Comparison of ENCODE assay signal across 22 mouse cellular contexts in the genomic region with DNA sequence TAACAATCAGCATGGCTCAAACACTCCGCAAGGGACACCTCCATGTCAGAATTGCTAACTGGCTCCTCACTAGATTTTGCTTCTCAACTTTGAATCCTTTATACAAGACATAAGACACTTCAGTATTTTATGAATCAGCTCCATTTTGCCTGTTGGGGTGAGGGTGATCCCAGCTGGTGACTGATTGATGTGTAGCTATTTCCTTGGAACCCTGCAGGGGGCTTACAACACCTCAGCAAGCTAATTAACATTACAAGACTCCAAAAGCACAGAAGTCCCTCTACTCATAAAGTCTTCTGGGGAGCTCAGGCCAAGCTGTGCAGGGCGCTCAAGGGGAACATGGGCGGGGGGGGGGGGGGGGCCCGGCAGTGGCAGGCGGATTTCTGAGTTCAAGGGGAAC.
DNase-seq lines count a peak whose midpoint lies in the region; ATAC-seq and TF ChIP-seq lines count a peak whose summit lies in the region.
"Had no signal": no experiment of that assay in that cellular context is flagged by ENCODE, and none has a peak within 500 bp of the region (broad histone marks: within the 10 kb centered on the region; RNA-seq: fewer than 3 reads in every experiment).

No protein-coding gene starts in this region.

- no peaks in the 10 kb centered on the region for H3K4me1 ChIP-seq in forebrain, embryonic 13.5 days
- no peaks in the 10 kb centered on the region for H3K4me1 ChIP-seq in forebrain, embryonic 12.5 days
- H3K4me1 ChIP-seq in midbrain, embryonic 11.5 days (ENCODE audit: control insufficient read depth, insufficient read depth, low read length) = no peaks in the 10 kb centered on the region
- no peaks in the 10 kb centered on the region for H3K4me1 ChIP-seq in midbrain, embryonic 13.5 days (replicated peaks)
- peaks cover 0 to 2% of the 10 kb centered on the region in 2 experiments; a peak in 1 of 4 replicates for H3K4me1 ChIP-seq in ES-E14 (ENCODE audit: control insufficient read depth in 2 of 2, insufficient read depth in 2 of 2, low read length in 2 of 2, poor library complexity in 1 of 2)
- H3K4me1 ChIP-seq: heart, embryonic 10.5 days; hindbrain, embryonic 15.5 days; liver, embryonic 12.5 days; megakaryocyte, embryonic 14.5 days had no signal

- no peak overlapping the region for H3K9ac ChIP-seq in forebrain, embryonic 13.5 days
- H3K9ac ChIP-seq in forebrain, embryonic 12.5 days = no peak overlapping the region
- no peak overlapping the region for H3K9ac ChIP-seq in midbrain, embryonic 11.5 days (ENCODE audit: low read length)
- H3K9ac ChIP-seq in midbrain, embryonic 13.5 days (replicated peaks) = no peak overlapping the region
- no peak overlapping the region for H3K9ac ChIP-seq in ES-E14 (ENCODE audit: insufficient read depth, low read depth, low read length, poor library complexity, severe bottlenecking)
- H3K9ac ChIP-seq: embryonic facial prominence, embryonic 12.5 days; hindbrain, embryonic 15.5 days; limb, embryonic 13.5 days; liver, embryonic 12.5 days had no signal

- 0 out of 2 replicates have a peak, but pooled peaks have one; percentile 13 for ATAC-seq in forebrain, embryonic 13.5 days
- no peak; the same call in 1 of the 2 replicates for ATAC-seq in forebrain, embryonic 12.5 days (ENCODE audit: low FRiP score)
- no peak for ATAC-seq in midbrain, embryonic 11.5 days (ENCODE audit: low FRiP score)
- ATAC-seq in midbrain, embryonic 13.5 days = no peak
- ATAC-seq: liver, embryonic 12.5 days had no signal

- 0 out of 2 replicates have a peak, but pooled peaks cover 5% of the 10 kb centered on the region for H3K36me3 ChIP-seq in forebrain, embryonic 13.5 days (ENCODE audit: poor library complexity, severe bottlenecking)
- H3K36me3 ChIP-seq in forebrain, embryonic 12.5 days (replicated peaks) = peaks cover 5% of the 10 kb centered on the region; the same call in 1 of the 2 replicates
- H3K36me3 ChIP-seq in midbrain, embryonic 11.5 days (ENCODE audit: control insufficient read depth, insufficient read depth, low read length) = no peaks in the 10 kb centered on the region
- H3K36me3 ChIP-seq in midbrain, embryonic 13.5 days = peaks cover 10% of the 10 kb centered on the region
- no peaks in the 10 kb centered on the region for H3K36me3 ChIP-seq in ES-E14 (ENCODE audit: control insufficient read depth, insufficient read depth, low read length, poor library complexity, severe bottlenecking)
- H3K36me3 ChIP-seq: embryonic facial prominence, embryonic 12.5 days; heart, embryonic 10.5 days; limb, embryonic 13.5 days; liver, embryonic 12.5 days had no signal

- in situ Hi-C loops in ES-E14 (cut with MboI; ENCODE audit: low sequenced_read_pairs in 2 of 2, unreplicated experiment in 2 of 2) = no loop called here

- no peaks in the 10 kb centered on the region for H3K9me3 ChIP-seq in forebrain, embryonic 13.5 days (replicated peaks)
- H3K9me3 ChIP-seq in forebrain, embryonic 12.5 days = no peaks in the 10 kb centered on the region
- no peaks in the 10 kb centered on the region for H3K9me3 ChIP-seq in midbrain, embryonic 11.5 days (ENCODE audit: control insufficient read depth, low read length)
- no peaks in the 10 kb centered on the region for H3K9me3 ChIP-seq in midbrain, embryonic 13.5 days
- H3K9me3 ChIP-seq in ES-E14 (ENCODE audit: control insufficient read depth, insufficient read depth, low read depth, low read length) = no peaks in the 10 kb centered on the region
- H3K9me3 ChIP-seq: embryonic facial prominence, embryonic 12.5 days; heart, embryonic 10.5 days; hindbrain, embryonic 15.5 days; limb, embryonic 13.5 days; liver, embryonic 12.5 days; megakaryocyte, embryonic 14.5 days had no signal

- no peaks in the 10 kb centered on the region for H3K27me3 ChIP-seq in forebrain, embryonic 13.5 days
- H3K27me3 ChIP-seq in forebrain, embryonic 12.5 days = no peaks in the 10 kb centered on the region
- no peaks in the 10 kb centered on the region for H3K27me3 ChIP-seq in midbrain, embryonic 11.5 days (ENCODE audit: control insufficient read depth, insufficient read depth, low read length)
- H3K27me3 ChIP-seq in midbrain, embryonic 13.5 days = no peaks in the 10 kb centered on the region
- H3K27me3 ChIP-seq: embryonic facial prominence, embryonic 12.5 days; hindbrain, embryonic 15.5 days; limb, embryonic 13.5 days; liver, embryonic 12.5 days; megakaryocyte, embryonic 14.5 days had no signal

- no peak overlapping the region for H3K4me3 ChIP-seq in forebrain, embryonic 13.5 days
- no peak overlapping the region for H3K4me3 ChIP-seq in forebrain, embryonic 12.5 days (replicated peaks)
- H3K4me3 ChIP-seq in midbrain, embryonic 11.5 days (ENCODE audit: low read depth, low read length) = no peak overlapping the region
- no peak overlapping the region for H3K4me3 ChIP-seq in midbrain, embryonic 13.5 days (replicated peaks)
- H3K4me3 ChIP-seq in ES-E14 (ENCODE audit: insufficient read depth in 1 of 2, low read depth in 1 of 2, low read length in 2 of 2, poor library complexity in 1 of 2, severe bottlenecking in 1 of 2) = no peak overlapping the region
- H3K4me3 ChIP-seq: embryonic facial prominence, embryonic 12.5 days; gastrocnemius, adult 2 months; heart, embryonic 10.5 days; hindbrain, embryonic 15.5 days; limb, embryonic 13.5 days; liver, embryonic 12.5 days; megakaryocyte, embryonic 14.5 days had no signal

- DNase-seq in midbrain, embryonic 11.5 days (ENCODE audit: low spot score, missing footprints) = peak; percentile 76
- DNase-seq in ES-E14 (ENCODE audit: low read depth, low spot score) = peak; percentile 55
- DNase-seq in forelimb bud, embryonic 11.5 days (ENCODE audit: low read depth, low spot score) = peak; percentile 23
- DNase-seq in testis, postnatal 14 days (ENCODE audit: low spot score) = no peak
- DNase-seq: adrenal gland, adult 2 months; cerebellum, adult 11-12 months; cerebellum, postnatal 10 days; gastrocnemius, adult 2 months; heart, postnatal 4 days; kidney, adult 8-10 months; kidney, postnatal 14 days; lung, adult 2 months; lung, postnatal 14 days had no signal

- no peak overlapping the region for H3K27ac ChIP-seq in forebrain, embryonic 13.5 days
- H3K27ac ChIP-seq in forebrain, embryonic 12.5 days = no peak overlapping the region
- H3K27ac ChIP-seq in midbrain, embryonic 11.5 days (ENCODE audit: low read depth, low read length) = no peak overlapping the region
- no peak overlapping the region for H3K27ac ChIP-seq in midbrain, embryonic 13.5 days
- H3K27ac ChIP-seq in ES-E14 (ENCODE audit: insufficient read depth, low read depth, low read length, poor library complexity, severe bottlenecking) = no peak overlapping the region
- H3K27ac ChIP-seq: embryonic facial prominence, embryonic 12.5 days; gastrocnemius, adult 2 months; heart, embryonic 10.5 days; hindbrain, embryonic 15.5 days; limb, embryonic 13.5 days; liver, embryonic 12.5 days had no signal

- 45% methylated on average over 2 of the region's 5 CpGs for WGBS in forebrain, embryonic 13.5 days
- 32% methylated on average over 2 of the region's 5 CpGs for WGBS in forebrain, embryonic 12.5 days
- WGBS in midbrain, embryonic 11.5 days = 45% methylated on average over 2 of the region's 5 CpGs
- WGBS in midbrain, embryonic 13.5 days = 30% methylated on average over 2 of the region's 5 CpGs

- H3K4me2 ChIP-seq in forebrain, embryonic 13.5 days = no peak overlapping the region
- no peak overlapping the region for H3K4me2 ChIP-seq in forebrain, embryonic 12.5 days
- no peak overlapping the region for H3K4me2 ChIP-seq in midbrain, embryonic 11.5 days
- H3K4me2 ChIP-seq in midbrain, embryonic 13.5 days (replicated peaks) = no peak overlapping the region
- H3K4me2 ChIP-seq: embryonic facial prominence, embryonic 12.5 days; hindbrain, embryonic 15.5 days; limb, embryonic 13.5 days; liver, embryonic 12.5 days had no signal

TF ChIP-seq in ES-E14, 5 proteins besides CTCF, POLR2A, EP300 and RAD21:
- TF ChIP-seq MAFK (IDR thresholded peaks at IDR 0.05; ENCODE audit: insufficient read depth, low read depth, low read length) = no peak
- no peak for TF ChIP-seq ZC3H11A (IDR thresholded peaks at IDR 0.05; ENCODE audit: borderline replicate concordance, low read depth, low read length)
- no peak for TF ChIP-seq HCFC1 (IDR thresholded peaks at IDR 0.05; ENCODE audit: borderline replicate concordance, insufficient read depth, low read length)
- no peak for TF ChIP-seq ZNF384 (IDR thresholded peaks at IDR 0.05; ENCODE audit: low read depth, low read length)
- TF ChIP-seq CHD2 (IDR thresholded peaks at IDR 0.05; ENCODE audit: low read depth, low read length) = no peak
